Mouse (Mus musculus) liver, embryonic 11.5 days (tissue): ENCODE data around the gene Gm37240. TPM values are rescaled to one million over a fixed set of nuclear protein-coding genes. Genes with fewer than 3 reads are reported as not detected.

Experiments used
- ATAC-seq: fragments of 200-750 bp; cut with Nextera tagmentation; replicated peaks from 2 replicates; pipeline ENCODE4 v1.8.0; 2017; ENCODE audit warnings: moderate number of reproducible peaks, mild to moderate bottlenecking, moderate TSS enrichment, moderate library complexity; ENCODE audit not compliant: low FRiP score
- DNase-seq: peaks from one replicate; pipeline ENCODE4 v3.0.0-alpha.2; 2017; ENCODE audit warnings: low spot score
- H3K27ac ChIP-seq: fragments of 300-500 bp; sonication (generic); 2 replicates; pipeline ENCODE4 v1.5.1; 2014; ENCODE audit warnings: mild to moderate bottlenecking, low read depth, low read length, control low read depth
- H3K27me3 ChIP-seq: fragments of 300-500 bp; sonication (generic); replicated peaks from 2 replicates; pipeline ENCODE4 v1.6.1; 2014; ENCODE audit warnings: low read length, mixed read lengths; ENCODE audit not compliant: control insufficient read depth, insufficient read depth
- H3K36me3 ChIP-seq: fragments of 300-500 bp; sonication (generic); 2 replicates; pipeline ENCODE4 v1.6.1; 2014; ENCODE audit warnings: mild to moderate bottlenecking, low read length, moderate library complexity, mixed read lengths; ENCODE audit not compliant: control insufficient read depth, insufficient read depth
- H3K4me1 ChIP-seq: fragments of 300-500 bp; sonication (generic); replicated peaks from 2 replicates; pipeline ENCODE4 v1.6.1; 2014; ENCODE audit warnings: low read length, mixed read lengths; ENCODE audit not compliant: control insufficient read depth, insufficient read depth
- H3K4me2 ChIP-seq: fragments of 300-500 bp; sonication (generic); 2 replicates; pipeline ENCODE4 v1.6.1; 2014; ENCODE audit warnings: mild to moderate bottlenecking, control low read depth, moderate library complexity
- H3K4me3 ChIP-seq: fragments of 300-500 bp; sonication (generic); 2 replicates; pipeline ENCODE4 v1.5.1; 2014; ENCODE audit warnings: low read depth, low read length, control low read depth
- H3K9ac ChIP-seq: fragments of 300-500 bp; sonication (generic); 2 replicates; pipeline ENCODE4 v1.6.1; 2014; ENCODE audit warnings: low read depth, low read length, control low read depth
- H3K9me3 ChIP-seq: fragments of 300-500 bp; sonication (generic); 2 replicates; pipeline ENCODE4 v1.6.1; 2016; ENCODE audit warnings: low read length, inconsistent platforms, mixed read lengths; ENCODE audit not compliant: control insufficient read depth
- WGBS: fragments of 180-500 bp; shearing (Covaris S2); extraction: QIAGEN DNeasy Blood & Tissue Kit; methylation state at CpG from one replicate; pipeline ENCODE4 v1.1.7; 2014; 5-methylcytosine and 5-hydroxymethylcytosine counted together
- polyA plus RNA-seq: library from polyadenylated mRNA; unstranded; fragments of >200 nt; fragmentation: Nextera tagmentation; extraction: Ambion mirVana; gene quantifications from 2 replicates; pipeline ENCODE4 v1.2.1, GENCODE M21; 2014

Gene Gm37240
- polyA plus RNA-seq, 1 experiment from 2014 or later, result 1.6 TPM

GRCm38 (mm10) chr3:85126970-85127369, 760.3 kb downstream of the Gm37240 start:
- Histone ChIP-seq H3K27ac (no peak overlapping the region), H3K9me3 (no peaks in the 10 kb centered on the region), H3K27me3 (no peaks in the 10 kb centered on the region), H3K4me3 (no peak overlapping the region), H3K4me2 (no peak overlapping the region), H3K4me1 (no peaks in the 10 kb centered on the region), H3K36me3 (no peaks in the 10 kb centered on the region), H3K9ac (no peak overlapping the region)
- no peak for DNase-seq
- no peak for ATAC-seq
- WGBS, result 83% methylated on average over 7 of the region's 7 CpGs

DNA sequence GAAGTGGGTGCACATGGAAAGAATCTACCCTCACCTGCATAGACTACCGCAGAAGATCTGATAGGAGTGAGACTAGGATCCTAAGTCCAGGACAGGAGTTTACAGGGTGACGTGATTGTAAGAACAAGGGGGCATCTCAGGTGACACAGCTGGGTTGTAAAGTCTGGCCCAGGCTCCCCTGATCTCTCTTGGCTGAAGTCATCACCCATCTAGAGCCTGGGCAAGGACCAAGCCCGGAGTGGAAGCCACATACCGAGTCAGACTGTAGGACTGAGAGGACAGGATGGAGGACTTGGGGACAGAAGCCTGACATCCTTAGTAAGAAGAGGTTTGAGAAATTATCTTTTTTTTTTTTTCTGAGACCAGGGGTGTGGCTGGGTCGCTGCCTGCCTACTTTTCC, 761.8 kb downstream of the Gm37240 start:
- ATAC-seq, result no peak
- Histone ChIP-seq H3K36me3 (no peaks in the 10 kb centered on the region), H3K27ac (no peak overlapping the region), H3K4me2 (no peak overlapping the region), H3K4me1 (no peaks in the 10 kb centered on the region), H3K4me3 (no peak overlapping the region), H3K9ac (no peak overlapping the region), H3K27me3 (no peaks in the 10 kb centered on the region), H3K9me3 (no peaks in the 10 kb centered on the region)
- no peak for DNase-seq
- WGBS, result 88% methylated on average over 5 of the region's 5 CpGs

- DNase-seq, result no peak
- ATAC-seq, result no peak
- H3K4me1 ChIP-seq, result no peaks in the 10 kb centered on the region
- H3K4me3 ChIP-seq, result no peak overlapping the region
- H3K9me3 ChIP-seq, result no peaks in the 10 kb centered on the region
- no peak overlapping the region for H3K9ac ChIP-seq
- no peaks in the 10 kb centered on the region for H3K36me3 ChIP-seq
- H3K4me2 ChIP-seq, result no peak overlapping the region
- H3K27ac ChIP-seq, result no peak overlapping the region
- H3K27me3 ChIP-seq, result no peaks in the 10 kb centered on the region
- WGBS, result 82% methylated on average over 6 of the region's 6 CpGs
Observed at GRCm38 (mm10) chr3:85124924-85125323, 762.4 kb downstream of the Gm37240 start.

DNA sequence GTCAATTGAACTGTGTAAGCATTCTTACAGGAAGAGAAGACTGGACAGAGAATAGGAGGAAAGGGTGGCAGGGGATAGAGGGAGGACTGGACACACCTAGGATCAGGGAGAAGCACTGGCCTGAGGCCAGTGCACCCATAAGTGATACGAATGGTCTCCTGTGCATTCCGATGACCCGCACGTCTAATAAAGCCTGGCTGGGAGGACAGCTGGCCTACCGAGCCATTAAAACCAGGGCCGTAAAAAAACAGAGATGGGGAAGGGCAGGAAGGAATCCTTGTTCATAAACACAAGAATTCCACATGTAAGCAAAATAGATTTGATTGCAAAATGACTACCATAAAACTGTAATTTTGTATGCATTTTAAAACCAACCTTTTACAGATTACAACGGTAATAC, 762.9 kb downstream of the Gm37240 start:
- no peak overlapping the region for H3K4me2 ChIP-seq
- ATAC-seq, result no peak
- no peaks in the 10 kb centered on the region for H3K9me3 ChIP-seq
- no peaks in the 10 kb centered on the region for H3K4me1 ChIP-seq
- 76% methylated on average over 7 of the region's 7 CpGs for WGBS
- no peaks in the 10 kb centered on the region for H3K27me3 ChIP-seq
- no peak overlapping the region for H3K9ac ChIP-seq
- no peak overlapping the region for H3K27ac ChIP-seq
- H3K36me3 ChIP-seq, result no peaks in the 10 kb centered on the region
- no peak for DNase-seq
- no peak overlapping the region for H3K4me3 ChIP-seq

DNA sequence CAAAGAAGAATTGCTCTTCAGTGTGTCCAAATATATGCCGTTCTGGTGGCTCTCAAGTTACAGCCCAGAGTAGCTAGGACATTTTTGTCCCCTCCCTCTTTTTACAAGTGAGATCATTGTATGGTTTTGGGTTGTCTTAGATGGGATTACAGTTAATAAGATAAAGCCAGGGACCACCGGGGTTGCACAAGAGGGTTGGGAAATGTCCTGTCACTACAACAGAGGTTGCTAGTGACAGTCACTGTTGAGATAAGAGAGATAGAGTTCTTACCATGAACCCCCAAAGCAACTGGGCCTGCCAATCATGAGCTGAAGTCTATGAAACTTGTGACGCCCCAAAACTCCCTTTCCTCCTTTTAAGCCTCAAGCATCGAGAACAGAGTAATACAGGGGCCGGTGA, 769.6 kb downstream of the Gm37240 start:
- ATAC-seq, result no peak
- 68% methylated on average over 5 of the region's 5 CpGs for whole genome bisulfite sequencing
- no peaks in the 10 kb centered on the region for H3K4me1 ChIP-seq

GRCm38 (mm10) chr3:85117014-85117413, 770.3 kb downstream of the Gm37240 start:
- Histone ChIP-seq H3K9me3 (no peaks in the 10 kb centered on the region), H3K4me1 (no peaks in the 10 kb centered on the region), H3K36me3 (no peaks in the 10 kb centered on the region), H3K4me3 (no peak overlapping the region), H3K9ac (no peak overlapping the region), H3K27me3 (no peaks in the 10 kb centered on the region), H3K4me2 (no peak overlapping the region), H3K27ac (no peak overlapping the region)
- WGBS, result 84% methylated on average over 7 of the region's 7 CpGs
- DNase-seq (no peak), ATAC-seq (no peak)

More for the DNA sequence above, 769.6 kb downstream of the Gm37240 start:
- DNase-seq, result no peak
- H3K9ac ChIP-seq, result no peak overlapping the region
- H3K27me3 ChIP-seq, result no peaks in the 10 kb centered on the region
- H3K4me3 ChIP-seq, result no peak overlapping the region
- H3K4me2 ChIP-seq, result no peak overlapping the region
- H3K9me3 ChIP-seq, result no peaks in the 10 kb centered on the region
- H3K36me3 ChIP-seq, result no peaks in the 10 kb centered on the region
- H3K27ac ChIP-seq, result no peak overlapping the region

DNA sequence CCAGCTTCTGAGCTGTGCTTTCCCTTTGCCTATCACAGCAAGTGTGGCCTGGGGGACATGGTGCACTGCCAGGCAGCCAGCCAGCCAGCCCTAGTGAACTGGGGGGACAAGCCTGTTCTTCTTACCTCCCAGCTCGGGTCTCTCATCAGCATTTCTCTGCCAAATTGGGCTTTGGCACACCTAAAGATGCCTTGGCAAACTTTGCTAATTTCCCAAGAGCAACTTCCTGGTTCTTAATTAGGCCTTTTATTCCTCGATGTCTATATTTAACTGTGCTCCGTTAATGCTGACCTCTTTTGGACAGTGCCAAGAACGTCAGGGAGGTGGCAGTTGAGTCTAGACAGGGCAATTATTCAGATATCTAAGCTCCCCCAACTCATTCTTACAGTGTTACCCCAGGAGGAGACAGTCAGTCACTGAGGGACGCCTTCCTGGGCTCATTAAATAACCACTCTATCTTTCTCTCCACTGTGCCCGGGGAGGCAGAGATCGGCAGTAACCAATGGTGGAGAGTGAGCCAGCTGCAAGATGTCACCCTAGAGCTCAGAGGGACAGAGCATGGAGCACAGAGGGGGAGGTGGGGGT, 771.3 kb downstream of the Gm37240 start:
- DNase-seq (no peak), ATAC-seq (no peak)
- Histone ChIP-seq H3K9me3 (no peaks in the 10 kb centered on the region), H3K27me3 (no peaks in the 10 kb centered on the region), H3K9ac (no peak overlapping the region), H3K4me3 (no peak overlapping the region), H3K27ac (no peak overlapping the region), H3K4me2 (no peak overlapping the region), H3K4me1 (no peaks in the 10 kb centered on the region), H3K36me3 (no peaks in the 10 kb centered on the region)
- WGBS, result 60% methylated on average over 7 of the region's 7 CpGs

DNA sequence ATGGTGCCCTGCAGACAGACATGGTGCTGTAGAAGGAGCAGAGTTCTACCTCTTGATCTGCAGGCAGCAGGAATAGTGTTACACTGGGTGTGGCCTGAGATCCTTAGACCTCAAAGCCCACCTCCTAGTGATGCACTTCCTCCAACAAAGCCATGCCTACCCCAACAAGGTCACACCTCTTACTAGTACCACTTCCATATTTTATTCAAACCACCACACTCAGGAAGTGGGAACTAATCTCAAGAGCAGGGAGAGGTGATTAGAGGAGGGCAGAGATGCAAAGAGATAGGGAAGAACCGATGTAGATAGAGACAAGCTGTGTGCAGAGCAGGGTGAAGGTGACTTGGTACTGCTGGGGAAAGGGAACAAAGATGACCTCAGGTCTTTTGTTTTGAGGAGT, 773.8 kb downstream of the Gm37240 start:
- Histone ChIP-seq H3K9me3 (no peaks in the 10 kb centered on the region), H3K4me1 (no peaks in the 10 kb centered on the region), H3K4me3 (no peak overlapping the region), H3K9ac (no peak overlapping the region), H3K27ac (no peak overlapping the region), H3K36me3 (no peaks in the 10 kb centered on the region), H3K4me2 (no peak overlapping the region), H3K27me3 (no peaks in the 10 kb centered on the region)
- DNase-seq, result no peak
- 41% methylated on average over 1 of the region's 1 CpGs for WGBS
- no peak for ATAC-seq

- H3K4me2 ChIP-seq, result no peak overlapping the region
- no peaks in the 10 kb centered on the region for H3K36me3 ChIP-seq
- no peaks in the 10 kb centered on the region for H3K27me3 ChIP-seq
- no peak overlapping the region for H3K27ac ChIP-seq
- ATAC-seq, result no peak
- H3K9me3 ChIP-seq, result no peaks in the 10 kb centered on the region
- 61% methylated on average over 4 of the region's 4 CpGs for WGBS
- no peak overlapping the region for H3K9ac ChIP-seq
- DNase-seq, result no peak
- no peaks in the 10 kb centered on the region for H3K4me1 ChIP-seq
- H3K4me3 ChIP-seq, result no peak overlapping the region
Observed at GRCm38 (mm10) chr3:85110762-85111161, 776.6 kb downstream of the Gm37240 start.
